Mouse (Mus musculus) adrenal gland, postnatal 4 days (tissue): Measurements from ENCODE around the gene Shank2. TPM values are rescaled to one million over a fixed set of nuclear protein-coding genes. Genes with fewer than 3 reads are reported as not detected.

Experiments used
- DNase-seq, 2 experiments: peaks; one replicate each; pipeline ENCODE4 v3.0.0; 2021 to 2022; ENCODE audit warnings: low spot score in 2 of 2, mixed read lengths in 2 of 2
- total RNA-seq, 2 experiments: library from RNA; stranded (reverse); gene quantifications; 2 replicates each; pipeline ENCODE4 v1.2.3; 2021

Gene Shank2
- total RNA-seq, 2 experiments from 2014 or later, result 11.1 to 17.7 TPM

DNA sequence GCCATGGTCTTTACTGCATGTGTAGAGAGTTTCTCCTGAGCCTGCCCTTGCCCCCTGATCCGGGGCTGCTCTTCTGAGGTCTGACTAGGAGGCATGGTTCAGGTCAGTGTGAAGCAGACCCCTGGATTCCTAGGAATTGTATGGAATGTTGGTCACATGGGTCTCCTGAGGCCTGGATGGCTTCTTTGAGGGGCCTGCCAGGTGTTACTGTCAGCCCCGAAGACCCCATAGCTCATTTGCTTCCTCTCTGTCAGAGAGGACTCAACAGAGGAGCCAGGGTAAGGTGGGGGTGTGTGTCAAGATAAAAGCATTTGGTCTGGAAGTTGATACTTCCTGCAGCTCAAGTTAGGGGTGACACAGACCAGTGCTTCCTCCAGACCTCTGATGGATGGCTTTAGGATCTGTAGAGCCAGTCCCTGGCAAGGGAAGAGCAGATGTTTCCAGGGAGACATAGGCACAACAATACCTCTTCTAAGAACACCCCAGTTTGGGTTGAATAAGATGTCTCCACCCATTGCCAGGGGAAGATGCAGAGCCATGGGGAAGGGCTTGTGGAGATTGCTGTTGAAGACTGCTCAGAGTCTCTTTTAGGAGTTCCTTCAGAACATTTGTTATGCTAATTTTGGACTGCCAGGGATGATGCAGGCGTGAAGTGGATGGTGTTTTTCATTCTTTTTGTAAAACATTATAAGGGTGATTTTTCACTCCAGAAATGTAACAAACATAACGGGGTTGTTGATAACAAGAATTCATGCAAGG, 100.7 kb downstream of the Shank2 start:
- DNase-seq, result no peak

DNA sequence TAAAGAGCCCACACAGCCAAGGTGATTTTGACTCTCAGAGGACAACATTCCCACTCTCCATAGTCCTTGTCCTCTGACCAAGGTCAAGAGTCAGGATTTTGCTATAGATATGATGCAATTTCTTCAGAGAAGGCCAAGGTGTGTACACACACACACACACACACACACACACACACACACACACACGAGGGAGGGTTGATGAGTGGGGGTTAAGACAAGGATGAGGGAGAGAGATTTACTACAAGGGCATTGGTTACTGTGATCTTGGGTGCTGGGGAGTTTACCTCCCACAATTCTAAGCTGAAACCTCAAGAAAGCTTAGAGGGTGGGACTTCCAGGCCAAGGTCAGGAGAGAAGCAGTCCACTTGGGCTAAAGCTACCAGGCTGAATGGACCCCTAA, 104.2 kb downstream of the Shank2 start:
- DNase-seq, result no peak

DNA sequence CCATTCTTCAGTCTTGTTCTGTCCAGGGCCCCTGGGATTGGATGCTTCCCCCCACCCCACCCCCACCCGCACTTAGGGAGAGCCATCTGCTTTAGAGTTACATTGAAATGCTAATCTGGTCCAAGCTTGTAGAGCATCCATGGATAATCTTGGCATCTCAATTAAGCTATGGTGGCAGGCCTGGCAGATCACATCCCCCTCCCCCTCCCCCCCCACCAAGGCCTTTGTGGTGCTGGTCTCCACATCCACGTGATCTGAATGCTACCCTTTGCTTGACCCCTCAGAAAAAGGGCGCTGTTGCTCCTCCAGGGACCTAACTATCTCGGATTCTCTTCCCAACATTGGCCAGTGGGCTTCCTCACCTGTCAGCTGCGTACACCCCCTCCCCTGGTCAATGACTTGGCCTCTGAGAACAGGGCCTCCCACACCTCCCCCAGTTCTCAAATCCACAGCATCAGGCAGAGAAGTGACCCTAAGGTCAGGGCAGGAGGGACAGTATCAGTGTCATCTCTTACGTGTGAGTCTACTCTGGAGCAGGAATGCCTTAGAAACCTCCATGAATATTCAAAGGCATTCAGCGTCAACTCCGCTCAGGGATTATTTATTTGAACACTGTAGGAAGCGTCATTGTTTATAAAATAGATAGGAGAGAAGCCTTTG, 104.8 kb downstream of the Shank2 start:
- DNase-seq, result no peak

DNA sequence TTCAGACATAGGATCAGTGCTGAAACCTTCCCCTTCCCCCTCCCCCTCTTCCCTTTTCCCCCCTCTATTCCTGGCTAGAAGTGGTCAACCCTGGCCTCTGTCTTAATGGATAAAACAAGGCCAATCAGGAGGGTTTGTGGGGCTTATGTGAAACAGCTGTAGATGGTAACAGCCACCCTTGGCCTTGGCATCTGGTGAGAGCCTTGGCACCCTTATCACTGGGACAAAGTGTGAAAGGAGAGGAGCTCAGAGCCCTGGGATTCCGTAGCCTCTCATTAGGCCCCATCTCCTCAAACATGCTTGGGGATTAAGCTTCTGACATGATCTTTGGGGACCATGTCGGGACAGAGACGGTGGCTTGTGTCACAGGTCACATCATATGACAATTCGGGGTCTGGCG, 106.4 kb downstream of the Shank2 start:
- DNase-seq, result no peak

DNA sequence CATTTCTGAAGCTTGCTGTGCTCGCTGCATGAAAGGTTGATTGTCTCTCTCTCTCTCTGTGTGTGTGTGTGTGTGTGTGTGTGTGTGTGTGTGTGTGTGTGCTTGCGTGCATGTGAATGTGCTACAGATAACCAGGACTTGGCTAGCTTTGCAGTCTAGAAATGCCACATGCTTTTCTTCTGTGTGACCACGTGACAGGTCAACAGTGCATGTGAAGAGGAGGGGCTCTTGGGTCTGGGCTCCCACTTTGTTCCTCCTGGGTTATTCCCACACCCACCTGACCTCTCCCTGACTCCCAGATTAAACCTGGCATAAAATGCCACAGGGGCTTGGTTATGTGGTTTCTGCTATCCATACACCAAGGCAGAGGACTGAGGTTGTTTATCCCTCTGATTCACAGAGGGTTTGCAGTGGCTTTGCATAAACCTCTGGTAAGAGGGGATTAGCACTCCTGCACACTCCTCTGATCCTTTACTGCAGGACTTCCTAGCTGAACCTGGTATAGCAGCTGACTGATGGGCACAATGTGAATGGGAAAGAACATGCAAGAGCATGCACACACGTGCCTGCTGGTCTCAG, 109.4 kb downstream of the Shank2 start:
- DNase-seq, result no peak

DNA sequence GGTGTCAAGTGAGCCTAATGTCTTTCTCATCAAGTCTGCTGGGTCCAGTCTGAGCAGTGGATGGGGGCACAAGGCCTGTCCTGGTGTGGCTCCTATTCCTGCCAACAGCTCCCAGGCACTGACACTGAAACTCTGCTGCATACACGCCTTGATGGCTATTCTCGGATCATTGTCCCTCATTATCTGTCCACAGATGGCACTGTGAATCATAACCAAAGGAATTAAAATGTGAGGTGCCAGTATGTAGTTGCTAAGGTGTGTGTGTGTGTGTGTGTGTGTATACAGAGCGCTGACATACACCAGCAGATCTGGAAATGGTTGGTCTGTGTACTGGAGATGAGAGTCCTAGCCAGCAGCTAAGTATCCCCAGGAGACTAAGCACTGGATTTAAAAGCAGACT, 110.3 kb downstream of the Shank2 start:
- no peak for DNase-seq

DNA sequence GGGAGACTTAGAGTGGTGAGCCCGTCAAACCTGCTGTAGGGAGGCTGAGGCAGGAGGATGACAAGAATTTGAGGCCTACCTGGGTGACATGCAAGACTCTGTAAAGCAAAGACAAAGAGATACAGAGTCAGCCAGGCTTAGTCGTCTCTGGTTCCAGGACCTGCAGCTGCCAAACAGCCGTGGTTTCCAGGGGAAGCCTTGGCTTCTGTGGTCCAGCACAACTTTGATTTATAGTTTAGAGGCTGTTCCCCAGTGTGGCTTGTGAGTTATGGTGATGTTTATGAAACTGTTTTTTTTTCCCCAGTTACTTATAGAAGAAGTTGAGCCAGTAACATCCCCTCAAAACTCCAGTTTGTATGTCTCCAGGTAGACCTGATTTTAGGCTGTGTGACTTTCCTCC, 112.5 kb downstream of the Shank2 start:
- no peak for DNase-seq

DNA sequence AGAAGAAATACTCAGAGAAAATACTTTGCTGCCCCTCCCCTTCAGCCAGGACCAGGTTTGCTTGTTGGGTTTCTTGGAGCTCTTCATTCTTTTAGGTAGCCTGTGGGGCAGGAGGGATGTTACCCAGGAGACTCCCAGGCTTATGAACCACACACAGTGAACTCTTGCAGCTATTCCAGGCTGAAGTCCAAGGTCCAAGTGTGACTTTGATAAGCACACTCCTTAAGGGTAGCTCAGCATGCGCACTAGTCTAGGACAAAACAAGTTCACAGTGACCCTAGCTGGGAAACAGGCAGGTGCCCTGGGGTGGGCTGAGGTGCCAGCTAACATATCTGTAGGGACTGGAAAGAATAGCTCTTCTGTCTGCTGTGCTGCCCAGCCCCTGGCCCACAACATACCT, 117.8 kb downstream of the Shank2 start:
- no peak for DNase-seq

DNA sequence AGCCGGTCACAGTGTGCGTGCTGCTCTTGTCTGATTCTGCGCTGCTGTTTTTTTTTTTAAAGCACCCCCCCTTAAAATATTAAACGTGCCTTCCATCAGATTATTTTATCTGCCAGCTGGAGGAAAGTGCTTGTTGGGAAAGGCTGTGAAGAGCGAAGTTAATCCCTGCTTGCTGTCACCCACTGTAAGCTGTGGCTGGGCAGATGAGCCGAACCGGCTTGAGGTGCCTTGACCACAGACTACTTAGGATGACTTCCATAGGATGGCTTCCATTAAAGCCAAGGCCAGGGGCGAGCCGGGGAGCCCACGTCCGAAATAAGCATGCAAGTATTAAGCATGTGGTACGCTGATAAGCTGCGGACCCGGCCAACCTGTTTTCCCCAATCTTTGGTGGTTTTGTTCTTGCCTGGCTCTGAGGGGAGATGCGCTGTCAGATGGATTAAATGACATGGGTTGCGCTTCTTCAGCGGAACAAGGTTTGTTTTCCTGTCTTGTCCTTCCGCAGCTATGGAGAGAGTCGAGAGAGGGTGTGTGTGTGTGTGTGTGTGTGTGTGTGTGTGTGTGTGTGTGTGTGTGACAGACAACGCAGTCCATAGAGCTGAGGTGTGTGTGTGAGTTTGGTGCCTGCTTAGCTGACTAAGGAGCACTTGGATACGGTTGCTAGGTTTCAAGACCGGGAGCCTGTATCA, 131.1 kb downstream of the Shank2 start:
- no peak for DNase-seq

DNA sequence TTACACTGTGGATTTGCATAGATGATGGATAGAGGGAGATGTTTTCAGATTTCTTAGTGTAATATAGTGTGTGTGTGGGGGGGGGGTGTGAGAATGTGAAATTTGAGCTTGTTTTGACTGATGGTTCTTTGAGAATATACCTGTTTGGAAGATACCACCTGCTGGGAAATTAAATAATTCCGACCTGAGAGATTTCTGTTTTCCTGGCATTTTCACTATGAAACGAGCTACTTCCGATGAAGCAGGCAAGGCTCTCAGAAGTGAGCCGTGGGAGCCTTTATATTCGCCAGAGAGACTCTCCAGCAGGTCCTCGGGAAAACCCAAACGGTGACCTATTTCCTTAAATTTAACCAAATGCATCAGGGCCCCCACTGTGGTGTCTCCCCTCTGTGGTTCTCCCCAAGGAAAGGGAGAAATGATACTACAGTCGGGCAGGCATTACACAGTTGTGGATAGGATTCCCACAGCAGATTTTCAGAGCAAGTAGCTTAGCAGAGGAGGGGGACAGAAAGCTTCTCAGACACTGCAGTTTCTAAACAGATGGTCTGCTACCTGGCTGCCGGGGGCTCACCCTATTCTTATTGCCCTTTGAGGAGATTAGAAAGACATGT, 131.8 kb downstream of the Shank2 start:
- DNase-seq, result no peak

DNA sequence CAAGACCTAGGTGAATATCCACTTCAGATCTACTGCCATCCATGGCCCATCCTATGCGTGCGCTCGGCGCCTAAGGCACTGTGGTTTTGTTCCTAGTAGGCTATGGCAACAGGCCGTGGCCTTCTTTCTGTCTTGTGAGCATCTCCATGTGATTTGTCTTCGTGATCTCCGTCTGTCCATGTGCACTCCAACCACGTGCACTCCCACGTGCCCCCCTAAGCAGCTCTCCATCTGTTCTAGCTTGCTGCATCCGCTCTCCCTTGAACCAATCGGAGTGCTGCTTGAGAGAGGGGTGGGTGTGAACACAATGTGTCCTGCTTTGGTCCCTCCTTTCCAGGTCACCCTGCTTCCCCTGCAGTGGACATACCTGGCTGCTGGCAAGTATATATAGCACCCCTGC, 133.0 kb downstream of the Shank2 start:
- no peak for DNase-seq

DNA sequence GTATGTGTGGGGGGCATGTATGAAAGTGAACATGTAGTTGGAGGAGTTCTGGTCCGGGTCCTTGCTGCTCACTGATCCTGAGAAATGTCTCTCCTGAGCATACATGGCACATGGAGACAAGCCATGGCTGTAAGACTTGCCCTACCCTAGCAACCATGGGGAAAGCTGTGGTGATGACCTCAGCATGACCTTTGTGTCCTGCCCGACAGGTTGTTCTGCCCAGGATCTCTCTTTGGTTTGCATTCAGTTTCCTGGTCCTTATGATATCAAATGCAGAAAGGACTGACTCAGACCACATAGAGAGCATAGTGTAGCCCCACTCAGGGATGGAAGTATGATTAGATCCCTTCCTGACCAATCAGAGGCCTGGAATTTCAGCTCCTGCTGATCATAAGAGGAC, 136.1 kb downstream of the Shank2 start:
- DNase-seq, result no peak

DNA sequence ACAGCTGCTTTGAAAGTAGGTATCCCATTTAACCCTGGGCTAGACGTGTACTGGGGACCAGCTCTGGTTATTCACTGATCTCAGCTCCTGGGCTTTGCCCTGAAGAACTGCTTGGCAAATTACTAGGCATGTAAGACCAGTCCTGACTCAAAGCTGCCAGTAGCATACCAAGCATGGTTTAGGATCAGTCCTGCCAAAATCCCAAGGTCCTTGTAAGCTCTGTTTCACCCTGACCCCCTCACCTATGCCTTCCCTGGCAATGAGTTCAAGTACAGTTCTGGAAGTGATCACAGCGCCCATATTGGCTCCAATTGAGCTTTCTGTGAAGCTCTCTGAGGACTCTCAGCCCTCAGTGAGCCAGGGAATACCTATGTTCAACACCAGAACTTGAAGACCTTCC, 136.7 kb downstream of the Shank2 start:
- DNase-seq, result no peak

DNA sequence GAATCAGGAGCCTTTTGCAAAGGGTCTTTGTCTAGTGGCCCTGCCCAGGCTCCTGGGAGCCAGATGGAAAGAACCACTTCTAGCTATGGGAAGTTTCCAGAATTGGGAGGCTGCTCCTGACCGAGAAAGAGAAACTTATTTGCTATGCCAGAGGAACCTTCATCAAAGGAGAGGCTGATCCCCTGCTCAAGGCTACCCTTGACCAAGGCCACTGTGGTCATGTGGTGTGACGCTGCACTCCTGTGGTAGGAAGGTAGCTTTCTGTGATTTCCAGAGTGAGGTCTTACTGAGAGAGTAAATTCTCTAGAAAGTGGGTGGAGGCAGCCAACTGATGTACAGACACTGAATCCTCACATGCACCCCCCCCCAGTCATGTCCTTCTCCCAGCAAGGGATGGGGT, 138.0 kb downstream of the Shank2 start:
- no peak for DNase-seq

DNA sequence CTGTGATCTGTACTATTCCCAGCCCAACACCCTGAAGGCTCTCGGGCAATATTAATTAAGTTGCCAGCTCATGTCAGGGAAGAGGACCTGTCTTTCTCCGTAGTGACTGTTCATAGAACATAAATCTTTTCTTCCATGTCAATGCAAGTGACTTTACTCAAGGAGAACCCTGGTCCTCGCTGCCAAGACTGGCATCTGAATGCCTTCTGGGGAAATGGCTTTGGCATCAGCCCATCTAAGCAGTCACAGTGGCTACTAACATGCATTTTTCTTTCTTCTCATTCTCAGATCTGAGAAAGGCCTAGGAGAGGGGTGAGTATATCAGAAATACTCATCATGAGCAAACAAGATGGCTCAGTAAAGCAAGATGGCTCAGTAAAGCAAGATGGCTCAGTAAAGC, 138.7 kb downstream of the Shank2 start:
- no peak for DNase-seq

DNA sequence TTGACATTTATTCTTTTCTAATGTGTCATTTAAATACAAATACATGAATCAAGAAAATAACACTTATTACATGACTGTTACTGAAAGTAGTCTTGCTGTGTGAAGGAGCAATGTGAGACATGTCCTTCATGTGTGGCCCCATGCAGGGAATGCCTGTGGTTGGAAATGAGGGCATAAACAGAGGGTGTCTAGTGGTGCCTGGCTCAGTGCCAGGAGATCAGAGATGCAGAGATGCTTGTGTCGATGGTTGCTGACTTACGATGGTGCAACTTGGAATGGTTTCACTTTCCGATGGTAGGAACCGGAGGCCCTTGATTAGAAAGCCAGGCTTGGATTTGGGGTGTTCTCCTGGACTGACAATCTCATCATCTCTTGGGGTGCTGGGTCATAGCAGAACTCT, 140.3 kb downstream of the Shank2 start:
- no peak for DNase-seq

DNA sequence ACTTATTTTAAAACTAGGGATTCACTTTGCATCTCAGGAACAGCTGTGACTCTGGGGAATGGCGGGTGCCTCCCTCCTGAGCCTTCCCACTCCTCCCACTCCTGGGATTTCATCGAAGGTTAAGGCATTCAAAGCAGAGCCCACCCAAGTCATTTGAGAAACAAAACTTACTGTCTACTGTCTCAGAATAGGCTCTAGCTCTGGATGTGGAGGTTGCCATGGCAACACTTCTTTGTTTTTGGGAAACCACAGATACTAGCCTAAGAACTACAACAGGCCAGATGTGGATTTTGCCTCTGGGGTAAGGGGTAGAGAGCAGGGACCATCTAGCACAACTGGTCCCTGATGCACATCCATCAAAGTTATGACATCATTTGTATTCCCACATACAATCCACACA, 142.2 kb downstream of the Shank2 start:
- no peak for DNase-seq

DNA sequence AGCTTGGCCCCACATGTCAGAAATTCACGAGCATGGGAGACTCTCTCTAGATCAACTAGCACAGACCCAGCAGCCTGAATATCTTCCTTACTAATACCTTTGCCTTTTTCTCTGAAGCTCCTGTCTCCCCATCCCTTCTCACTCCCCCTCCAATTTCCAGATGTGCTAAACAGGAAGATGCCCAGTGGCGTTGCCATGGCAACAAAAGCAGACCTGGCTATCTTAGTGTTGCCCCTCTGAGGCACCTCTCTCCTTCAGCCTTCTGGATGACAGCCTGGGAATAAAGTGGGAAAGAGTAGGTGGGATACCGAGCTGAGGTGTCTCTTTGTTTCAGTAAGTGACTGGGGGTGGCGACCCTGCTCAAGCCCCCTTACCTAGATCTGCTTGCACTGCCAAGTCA, 146.4 kb downstream of the Shank2 start:
- DNase-seq, result no peak

DNA sequence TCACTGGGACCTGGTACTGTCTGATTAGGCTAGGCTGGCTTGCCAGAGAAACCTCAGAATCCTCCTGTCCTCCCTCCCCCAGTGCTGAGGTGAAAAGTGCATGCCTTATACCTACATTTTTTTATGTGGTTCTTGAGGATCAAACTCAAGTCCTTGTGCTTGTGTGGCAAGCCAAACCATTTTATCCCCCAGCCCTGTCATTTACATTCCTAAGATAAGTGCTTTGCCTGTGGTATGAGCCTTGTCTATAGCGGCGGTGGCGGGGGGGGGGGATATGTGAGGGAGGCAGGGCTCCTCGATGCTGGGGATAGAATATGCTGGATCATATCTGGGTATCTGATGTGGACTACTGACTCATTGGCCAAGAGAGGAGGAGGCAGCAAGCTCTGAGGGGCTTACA, 151.4 kb downstream of the Shank2 start:
- no peak for DNase-seq

DNA sequence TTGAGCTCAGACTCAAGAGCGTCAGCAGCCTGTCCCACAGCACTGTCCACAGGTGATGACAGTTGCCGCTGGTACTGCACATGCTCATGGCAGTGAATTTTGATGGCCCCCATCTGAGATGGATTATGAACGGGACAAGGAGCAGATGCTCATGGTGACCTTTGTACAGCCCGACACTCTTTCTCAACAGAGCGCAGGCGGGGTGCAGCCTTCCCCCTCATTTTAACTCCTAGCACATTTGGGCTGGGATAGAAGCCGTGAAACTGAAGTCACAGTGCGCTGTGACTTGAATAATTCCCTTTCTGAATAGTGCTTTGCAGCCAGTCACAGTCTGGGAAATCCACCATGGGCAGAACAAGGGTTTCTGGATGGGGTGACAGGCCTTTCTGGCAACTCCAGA, 152.0 kb downstream of the Shank2 start:
- DNase-seq, result no peak

DNA sequence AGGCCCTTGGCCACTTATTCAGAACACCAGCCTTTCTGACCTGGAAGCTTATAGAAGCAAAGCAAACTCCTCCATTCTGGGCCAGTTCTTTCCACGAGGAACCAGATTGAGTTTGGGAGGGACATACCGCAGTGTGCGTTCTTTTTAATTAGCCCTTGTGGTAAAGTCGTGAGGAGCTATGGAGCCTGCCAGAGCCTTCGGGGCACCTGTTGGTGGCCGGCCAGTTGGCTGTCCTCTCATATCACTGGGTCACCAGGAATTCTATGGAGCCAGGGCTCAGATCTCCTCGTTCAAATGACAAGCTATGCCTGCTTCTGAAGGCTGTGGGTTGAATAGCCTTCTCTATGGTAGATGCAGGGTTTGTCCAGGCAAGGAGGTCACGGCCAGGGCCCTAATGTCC, 156.2 kb downstream of the Shank2 start:
- DNase-seq, result no peak

DNA sequence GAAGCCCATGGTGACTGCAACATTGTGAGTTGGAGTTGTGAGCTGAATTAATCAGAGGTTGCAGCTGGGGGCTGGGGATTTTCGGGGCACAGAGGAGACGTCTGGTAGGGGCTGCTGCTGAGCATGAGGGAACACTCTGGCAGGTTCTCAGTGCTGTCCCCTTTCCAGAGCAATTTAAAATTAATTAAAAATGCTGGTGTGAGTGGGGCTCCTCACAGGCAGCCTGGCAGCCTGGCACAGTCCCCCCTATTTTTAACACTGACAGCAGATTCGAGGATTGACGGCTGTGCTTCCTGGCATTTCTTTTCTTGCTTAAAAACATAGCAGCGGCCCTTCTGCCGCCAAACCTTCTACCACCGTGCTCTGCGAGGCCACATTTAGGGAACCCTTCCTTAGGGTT, 157.8 kb downstream of the Shank2 start:
- no peak for DNase-seq
